Mouse (Mus musculus): Measurements from ENCODE around the gene Tgm5. TPM values are rescaled to one million over a fixed set of nuclear protein-coding genes. Genes with fewer than 3 reads are reported as not detected.
"Not testable (repeated sequence)": the region's sequence is repeated elsewhere in the genome, so short reads cannot be mapped to it uniquely, and the experiment has no call there.

Gene Tgm5
- polyA plus RNA-seq, 1 experiment from 2014 or later = not detected

GRCm38 (mm10) chr2:121007925-121008663 is 77.5 kb downstream of the Tgm5 start, which contains the start of gene Ccndbp1:
Ccndbp1 (plus strand) TSS chr2:121008403.
- H3K4me3 ChIP-seq (ENCODE audit: low read depth, low read length) = peak within 1 kb of the TSS; percentile 64
- H3K9me3 ChIP-seq (ENCODE audit: control insufficient read depth, low read length) = no peaks in the 10 kb centered on the region
- H3K4me2 ChIP-seq (ENCODE audit: low read depth, severe bottlenecking) = peak within 1 kb of the TSS; percentile 86
- no peaks in the 10 kb centered on the region for H3K27me3 ChIP-seq (ENCODE audit: control insufficient read depth, insufficient read depth, low read length)
- no peaks in the 10 kb centered on the region for H3K36me3 ChIP-seq (ENCODE audit: control insufficient read depth, insufficient read depth, low read length)
- peaks cover 6% of the 10 kb centered on the region; the same call in 1 of the 2 replicates for H3K4me1 ChIP-seq (ENCODE audit: control insufficient read depth, insufficient read depth, low read length)
- peak; percentile 90 for DNase-seq (ENCODE audit: low spot score)
- H3K27ac ChIP-seq (replicated peaks; ENCODE audit: low read depth, low read length) = no peak within 1 kb of the TSS
- 2% methylated on average over 34 of the region's 34 CpGs for WGBS
- H3K9ac ChIP-seq (ENCODE audit: low read length) = peak within 1 kb of the TSS; percentile 52
- ATAC-seq (ENCODE audit: insufficient number of reproducible peaks, low FRiP score, low TSS enrichment, low read depth) = peak; percentile 95

GRCm38 (mm10) chr2:121006986-121007385 is 78.7 kb downstream of the Tgm5 start:
- H3K4me2 ChIP-seq (ENCODE audit: low read depth, severe bottlenecking) = no peak overlapping the region
- no peak for ATAC-seq (ENCODE audit: insufficient number of reproducible peaks, low FRiP score, low TSS enrichment, low read depth)
- H3K4me1 ChIP-seq (ENCODE audit: control insufficient read depth, insufficient read depth, low read length) = peaks cover 6% of the 10 kb centered on the region; the same call in 1 of the 2 replicates
- 95% methylated on average over 1 of the region's 1 CpGs for WGBS
- no peak overlapping the region for H3K4me3 ChIP-seq (ENCODE audit: low read depth, low read length)
- no peak for DNase-seq (ENCODE audit: low spot score)
- no peak overlapping the region for H3K27ac ChIP-seq (replicated peaks; ENCODE audit: low read depth, low read length)
- H3K36me3 ChIP-seq (ENCODE audit: control insufficient read depth, insufficient read depth, low read length) = no peaks in the 10 kb centered on the region
- no peaks in the 10 kb centered on the region for H3K9me3 ChIP-seq (ENCODE audit: control insufficient read depth, low read length)
- H3K27me3 ChIP-seq (ENCODE audit: control insufficient read depth, insufficient read depth, low read length) = no peaks in the 10 kb centered on the region
- H3K9ac ChIP-seq (ENCODE audit: low read length) = no peak overlapping the region

- no peak for DNase-seq (ENCODE audit: low spot score)
- 82% methylated on average over 7 of the region's 7 CpGs for WGBS
- Histone ChIP-seq H3K4me1 (ENCODE audit: control insufficient read depth, insufficient read depth, low read length) (peaks cover 4% of the 10 kb centered on the region; the same call in 1 of the 2 replicates), H3K4me2 (ENCODE audit: low read depth, severe bottlenecking) (no peak overlapping the region), H3K27me3 (ENCODE audit: control insufficient read depth, insufficient read depth, low read length) (no peaks in the 10 kb centered on the region), H3K4me3 (ENCODE audit: low read depth, low read length) (no peak overlapping the region), H3K27ac (replicated peaks; ENCODE audit: low read depth, low read length) (no peak overlapping the region), H3K9ac (ENCODE audit: low read length) (no peak overlapping the region), H3K9me3 (ENCODE audit: control insufficient read depth, low read length) (no peaks in the 10 kb centered on the region), H3K36me3 (ENCODE audit: control insufficient read depth, insufficient read depth, low read length) (no peaks in the 10 kb centered on the region)
- ATAC-seq (ENCODE audit: insufficient number of reproducible peaks, low FRiP score, low TSS enrichment, low read depth) = no peak
Observed at GRCm38 (mm10) chr2:121004018-121004811, 81.4 kb downstream of the Tgm5 start.

GRCm38 (mm10) chr2:121003586-121003985 is 82.1 kb downstream of the Tgm5 start:
- H3K4me2 ChIP-seq (ENCODE audit: low read depth, severe bottlenecking) = no peak overlapping the region
- no peak overlapping the region for H3K4me3 ChIP-seq (ENCODE audit: low read depth, low read length)
- H3K36me3 ChIP-seq (ENCODE audit: control insufficient read depth, insufficient read depth, low read length) = no peaks in the 10 kb centered on the region
- H3K27me3 ChIP-seq (ENCODE audit: control insufficient read depth, insufficient read depth, low read length) = no peaks in the 10 kb centered on the region
- ATAC-seq (ENCODE audit: insufficient number of reproducible peaks, low FRiP score, low TSS enrichment, low read depth) = no peak
- H3K4me1 ChIP-seq (ENCODE audit: control insufficient read depth, insufficient read depth, low read length) = no peaks in the 10 kb centered on the region
- no peak overlapping the region for H3K9ac ChIP-seq (ENCODE audit: low read length)
- WGBS = 70% methylated on average over 2 of the region's 2 CpGs
- no peaks in the 10 kb centered on the region for H3K9me3 ChIP-seq (ENCODE audit: control insufficient read depth, low read length)
- DNase-seq (ENCODE audit: low spot score) = no peak
- H3K27ac ChIP-seq (replicated peaks; ENCODE audit: low read depth, low read length) = no peak overlapping the region

- Histone ChIP-seq H3K27ac (replicated peaks; ENCODE audit: low read depth, low read length) (no peak overlapping the region), H3K9ac (ENCODE audit: low read length) (no peak overlapping the region), H3K9me3 (ENCODE audit: control insufficient read depth, low read length) (no peaks in the 10 kb centered on the region), H3K4me3 (ENCODE audit: low read depth, low read length) (no peak overlapping the region), H3K27me3 (ENCODE audit: control insufficient read depth, insufficient read depth, low read length) (no peaks in the 10 kb centered on the region), H3K36me3 (ENCODE audit: control insufficient read depth, insufficient read depth, low read length) (no peaks in the 10 kb centered on the region), H3K4me2 (ENCODE audit: low read depth, severe bottlenecking) (no peak overlapping the region), H3K4me1 (ENCODE audit: control insufficient read depth, insufficient read depth, low read length) (no peaks in the 10 kb centered on the region)
- DNase-seq (ENCODE audit: low spot score) (no peak), ATAC-seq (ENCODE audit: insufficient number of reproducible peaks, low FRiP score, low TSS enrichment, low read depth) (no peak)
- 88% methylated on average over 8 of the region's 8 CpGs for WGBS
Observed at GRCm38 (mm10) chr2:120998863-120999262, 86.8 kb downstream of the Tgm5 start.

GRCm38 (mm10) chr2:120996607-120997006 is 89.0 kb downstream of the Tgm5 start:
- not testable (repeated sequence) for ATAC-seq (ENCODE audit: insufficient number of reproducible peaks, low FRiP score, low TSS enrichment, low read depth); H3K4me1 ChIP-seq (ENCODE audit: control insufficient read depth, insufficient read depth, low read length); H3K27ac ChIP-seq (replicated peaks; ENCODE audit: low read depth, low read length); H3K4me2 ChIP-seq (ENCODE audit: low read depth, severe bottlenecking); H3K36me3 ChIP-seq (ENCODE audit: control insufficient read depth, insufficient read depth, low read length); H3K27me3 ChIP-seq (ENCODE audit: control insufficient read depth, insufficient read depth, low read length); H3K4me3 ChIP-seq (ENCODE audit: low read depth, low read length); H3K9ac ChIP-seq (ENCODE audit: low read length); DNase-seq (ENCODE audit: low spot score); H3K9me3 ChIP-seq (ENCODE audit: control insufficient read depth, low read length)
- 81% methylated on average over 1 of the region's 1 CpGs for WGBS

Other genes with a start within 250 kb of the Tgm5 start
- 6.8 and 8.1 TPM in 2 replicates for gene Cdan1, start 235.7 kb downstream of the Tgm5 start, polyA plus RNA-seq (2014; fragmentation: Nextera tagmentation; extraction: Ambion mirVana)
- gene Ttbk2, start 235.2 kb downstream of the Tgm5 start, polyA plus RNA-seq (2014; fragmentation: Nextera tagmentation; extraction: Ambion mirVana) = 5.9 and 7.1 TPM in 2 replicates
- gene Ubr1, start 115.1 kb downstream of the Tgm5 start, polyA plus RNA-seq (2014; fragmentation: Nextera tagmentation; extraction: Ambion mirVana) = 23.2 and 27.7 TPM in 2 replicates
- 0.93 and 1.9 TPM in 2 replicates for gene Tmem62, start 108.8 kb downstream of the Tgm5 start, polyA plus RNA-seq (2014; fragmentation: Nextera tagmentation; extraction: Ambion mirVana)
- 32.7 and 36.6 TPM in 2 replicates for gene Ccndbp1, start 77.4 kb downstream of the Tgm5 start, polyA plus RNA-seq (2014; fragmentation: Nextera tagmentation; extraction: Ambion mirVana)
- 3.0 and 4.8 TPM in 2 replicates for gene Epb42, start 48.8 kb downstream of the Tgm5 start, polyA plus RNA-seq (2014; fragmentation: Nextera tagmentation; extraction: Ambion mirVana)
- not detected in 2 replicates for gene Tgm7, start 24.0 kb upstream of the Tgm5 start, polyA plus RNA-seq (2014; fragmentation: Nextera tagmentation; extraction: Ambion mirVana)
- gene Adal, start 54.6 kb upstream of the Tgm5 start, polyA plus RNA-seq (2014; fragmentation: Nextera tagmentation; extraction: Ambion mirVana) = 23.0 and 24.6 TPM in 2 replicates
- 19.6 and 22.6 TPM in 2 replicates for gene Lcmt2, start 54.8 kb upstream of the Tgm5 start, polyA plus RNA-seq (2014; fragmentation: Nextera tagmentation; extraction: Ambion mirVana)
- 67.2 and 72.9 TPM in 2 replicates for gene Tubgcp4, start 84.8 kb upstream of the Tgm5 start, polyA plus RNA-seq (2014; fragmentation: Nextera tagmentation; extraction: Ambion mirVana)
- 11.7 and 12.6 TPM in 2 replicates for gene Zscan29, start 85.3 kb upstream of the Tgm5 start, polyA plus RNA-seq (2014; fragmentation: Nextera tagmentation; extraction: Ambion mirVana)
- gene Trp53bp1, start 185.6 kb upstream of the Tgm5 start, polyA plus RNA-seq (2014; fragmentation: Nextera tagmentation; extraction: Ambion mirVana) = 104 TPM in 2 replicates
- 2.9 and 3.6 TPM in 2 replicates for gene Map1a, start 203.8 kb upstream of the Tgm5 start, polyA plus RNA-seq (2014; fragmentation: Nextera tagmentation; extraction: Ambion mirVana)

All from limb, embryonic 11.5 days (tissue).